Mouse (Mus musculus) limb, embryonic 15.5 days (tissue): ENCODE measurements around the gene Olfr1223. TPM values are rescaled to one million over a fixed set of nuclear protein-coding genes. Genes with fewer than 3 reads are reported as not detected.
"Not testable (repeated sequence)": the region's sequence is repeated elsewhere in the genome, so short reads cannot be mapped to it uniquely, and the experiment has no call there.

Experiments
- ATAC-seq: fragments of 200-750 bp; cut with Nextera tagmentation; 2 replicates; pipeline ENCODE4 v1.8.0; 2017; ENCODE audit warnings: low read depth, moderate TSS enrichment; ENCODE audit not compliant: insufficient number of reproducible peaks, low FRiP score, low TSS enrichment
- H3K27ac ChIP-seq: fragments of 300-500 bp; sonication (generic); 2 replicates; pipeline ENCODE4 v1.5.1; 2015; ENCODE audit warnings: moderate library complexity, mild to moderate bottlenecking, inconsistent platforms
- H3K27me3 ChIP-seq: fragments of 300-500 bp; sonication (generic); 2 replicates; pipeline ENCODE4 v1.6.1; 2015; ENCODE audit warnings: inconsistent platforms
- H3K36me3 ChIP-seq: fragments of 300-500 bp; sonication (generic); 2 replicates; pipeline ENCODE4 v1.6.1; 2015; ENCODE audit warnings: inconsistent platforms
- H3K4me1 ChIP-seq: fragments of 300-500 bp; sonication (generic); 2 replicates; pipeline ENCODE4 v1.6.1; 2015; ENCODE audit warnings: inconsistent platforms
- H3K4me2 ChIP-seq: fragments of 300-500 bp; sonication (generic); 2 replicates; pipeline ENCODE4 v1.6.1; 2015; ENCODE audit warnings: mild to moderate bottlenecking, inconsistent platforms
- H3K4me3 ChIP-seq: fragments of 300-500 bp; sonication (generic); 2 replicates; pipeline ENCODE4 v1.5.1; 2015; ENCODE audit warnings: mild to moderate bottlenecking, inconsistent platforms
- H3K9ac ChIP-seq: fragments of 300-500 bp; sonication (generic); 2 replicates; pipeline ENCODE4 v1.6.1; 2015; ENCODE audit warnings: inconsistent platforms
- H3K9me3 ChIP-seq: fragments of 300-500 bp; sonication (generic); 2 replicates; pipeline ENCODE4 v1.6.1; 2016; ENCODE audit warnings: inconsistent platforms
- WGBS: fragments of 180-500 bp; shearing (Covaris S2); methylation state at CpG from one replicate; pipeline ENCODE4 v1.1.7; 2015; 5-methylcytosine and 5-hydroxymethylcytosine counted together
- polyA plus RNA-seq: library from polyadenylated mRNA; unstranded; fragments of >200 nt; fragmentation: Nextera tagmentation; extraction: Ambion mirVana; gene quantifications from 2 replicates; pipeline ENCODE4 v1.2.1, GENCODE M21; 2015

Olfr1223 gene
- polyA plus RNA-seq = not detected in 2 replicates

GRCm38 (mm10) chr2:89151460-89151859, at the start of gene Olfr1223:
Gene Olfr1223, minus strand, starts transcription at chr2:89151560.
- H3K9ac ChIP-seq = no peak within 1 kb of the TSS
- H3K27ac ChIP-seq = no peak within 1 kb of the TSS
- no peak for ATAC-seq
- no peaks in the 10 kb centered on the region for H3K27me3 ChIP-seq
- WGBS = 69% methylated on average over 1 of the region's 1 CpGs
- H3K4me1 ChIP-seq = no peaks in the 10 kb centered on the region
- no peaks in the 10 kb centered on the region for H3K9me3 ChIP-seq
- no peak within 1 kb of the TSS for H3K4me3 ChIP-seq
- no peaks in the 10 kb centered on the region for H3K36me3 ChIP-seq
- no peak within 1 kb of the TSS for H3K4me2 ChIP-seq

GRCm38 (mm10) chr2:89199948-89200347, 48.6 kb upstream of the Olfr1223 start, which contains the start of gene Olfr1226:
Gene Olfr1226, minus strand, starts transcription at chr2:89200048.
- no peak for ATAC-seq
- Histone ChIP-seq H3K4me2 (no peak within 1 kb of the TSS), H3K27me3 (no peaks in the 10 kb centered on the region), H3K9me3 (no peaks in the 10 kb centered on the region), H3K4me3 (no peak within 1 kb of the TSS), H3K4me1 (no peaks in the 10 kb centered on the region), H3K9ac (no peak within 1 kb of the TSS), H3K27ac (no peak within 1 kb of the TSS), H3K36me3 (no peaks in the 10 kb centered on the region)
- WGBS = 63% methylated on average over 2 of the region's 2 CpGs

DNA sequence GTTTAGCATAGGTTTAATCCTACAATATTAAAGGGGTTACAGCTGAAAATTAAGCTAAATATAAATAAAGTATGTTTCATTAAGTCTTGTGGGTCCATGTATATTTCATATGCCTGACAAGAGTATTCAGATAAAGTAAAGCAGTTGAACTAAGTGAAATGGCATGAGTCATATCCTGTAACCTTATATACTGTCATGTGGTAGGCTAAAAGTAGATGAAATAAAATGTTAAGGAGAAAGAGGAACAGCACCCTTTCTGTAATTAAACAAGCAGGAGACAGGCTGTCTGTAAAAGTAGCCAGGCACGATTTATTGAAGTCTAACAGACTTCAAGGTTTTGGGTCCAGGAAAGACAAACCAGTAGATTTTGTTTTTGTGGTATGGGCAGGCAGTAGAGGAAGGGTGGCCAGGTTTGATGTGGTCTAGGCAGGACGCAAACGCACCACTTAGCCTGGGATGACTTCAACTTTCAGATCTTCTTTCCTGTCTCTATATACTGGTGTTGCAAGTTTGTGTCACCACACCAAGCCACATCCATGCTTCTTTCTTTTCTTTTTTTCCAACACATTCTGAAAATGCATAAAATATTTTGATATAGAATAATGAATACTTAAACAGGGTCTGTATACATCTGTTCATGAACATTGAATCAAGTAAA, 45.1 kb upstream of the Olfr1223 start:
- 59% methylated on average over 3 of the region's 3 CpGs for WGBS
- no peak overlapping the region for H3K27ac ChIP-seq

DNA sequence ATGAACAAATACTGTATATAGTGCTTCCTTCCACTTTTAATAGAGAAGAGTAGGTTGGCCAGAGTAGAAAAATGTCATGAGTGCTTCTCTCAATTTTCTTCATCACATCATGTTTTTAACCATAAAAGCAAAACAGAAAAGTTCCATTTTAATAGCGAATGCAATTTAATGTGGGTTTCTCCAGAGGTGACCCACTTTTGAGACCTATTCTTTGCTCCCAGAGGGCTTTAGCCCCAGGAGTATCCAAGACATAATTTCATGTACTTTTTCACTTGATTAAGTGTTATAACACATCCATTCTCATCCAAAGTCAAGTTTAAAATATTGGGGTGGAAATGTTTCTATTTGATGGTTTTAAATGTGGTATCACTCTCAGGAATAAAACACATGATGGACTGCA, 23.2 kb upstream of the Olfr1223 start, which contains the start of gene Olfr1225:
Gene Olfr1225, minus strand, starts transcription at position 101 of the 400 bp plus-strand sequence.
- Histone ChIP-seq H3K4me1 (no peaks in the 10 kb centered on the region), H3K9ac (no peak within 1 kb of the TSS), H3K9me3 (no peaks in the 10 kb centered on the region), H3K27me3 (no peaks in the 10 kb centered on the region), H3K4me3 (no peak within 1 kb of the TSS), H3K36me3 (no peaks in the 10 kb centered on the region), H3K4me2 (no peak within 1 kb of the TSS), H3K27ac (no peak within 1 kb of the TSS)
- 91% methylated on average over 1 of the region's 1 CpGs for WGBS
- no peak for ATAC-seq

More for the DNA sequence above, 45.1 kb upstream of the Olfr1223 start:
- Histone ChIP-seq H3K9me3 (no peaks in the 10 kb centered on the region), H3K4me2 (no peak overlapping the region), H3K4me1 (no peaks in the 10 kb centered on the region), H3K4me3 (no peak overlapping the region), H3K9ac (no peak overlapping the region), H3K36me3 (no peaks in the 10 kb centered on the region), H3K27me3 (no peaks in the 10 kb centered on the region)
- no peak for ATAC-seq

GRCm38 (mm10) chr2:89164711-89165110, 13.4 kb upstream of the Olfr1223 start:
- not testable (repeated sequence) for H3K4me1 ChIP-seq, H3K27ac ChIP-seq, H3K4me2 ChIP-seq, ATAC-seq, H3K27me3 ChIP-seq, H3K9me3 ChIP-seq, H3K4me3 ChIP-seq, H3K9ac ChIP-seq, H3K36me3 ChIP-seq
- 86% methylated on average over 4 of the region's 4 CpGs for WGBS

- not testable (repeated sequence) for H3K9ac ChIP-seq, H3K27ac ChIP-seq, H3K4me3 ChIP-seq, H3K4me2 ChIP-seq, H3K36me3 ChIP-seq, H3K27me3 ChIP-seq, ATAC-seq, H3K4me1 ChIP-seq, H3K9me3 ChIP-seq
- 92% methylated on average over 8 of the region's 8 CpGs for WGBS
Observed at GRCm38 (mm10) chr2:89163991-89164390, 12.6 kb upstream of the Olfr1223 start, which contains the start of gene Olfr1224-ps1. Gene Olfr1224-ps1, minus strand, starts transcription at chr2:89164091.

DNA sequence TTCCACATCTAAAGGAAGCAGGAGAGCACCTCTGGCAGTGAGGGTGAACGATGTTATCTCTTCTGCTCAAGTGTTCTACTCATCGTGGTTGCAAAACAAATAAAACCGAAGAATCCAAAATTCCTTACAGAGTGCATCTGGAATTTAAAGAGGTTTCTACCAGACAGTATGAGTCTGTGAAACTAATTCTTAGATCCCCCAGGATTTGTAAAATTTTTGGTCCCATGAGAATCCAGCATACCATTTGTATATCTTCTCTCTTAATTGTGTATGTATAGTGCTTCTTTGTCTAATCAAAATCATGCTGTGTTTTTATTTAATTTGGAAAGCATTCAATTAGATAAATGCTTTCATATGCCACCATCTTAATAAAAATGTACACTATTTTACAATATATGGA, 18.4 kb downstream of the Olfr1223 start, which contains the start of gene Olfr1222:
Gene Olfr1222, minus strand, starts transcription at position 101 of the 400 bp plus-strand sequence.
- H3K36me3 ChIP-seq = no peaks in the 10 kb centered on the region
- H3K4me1 ChIP-seq = no peaks in the 10 kb centered on the region
- 79% methylated on average over 3 of the region's 3 CpGs for WGBS
- ATAC-seq = no peak
- H3K9me3 ChIP-seq = no peaks in the 10 kb centered on the region
- no peaks in the 10 kb centered on the region for H3K27me3 ChIP-seq
- H3K4me2 ChIP-seq = no peak within 1 kb of the TSS
- no peak within 1 kb of the TSS for H3K27ac ChIP-seq
- H3K9ac ChIP-seq = no peak within 1 kb of the TSS
- no peak within 1 kb of the TSS for H3K4me3 ChIP-seq

DNA sequence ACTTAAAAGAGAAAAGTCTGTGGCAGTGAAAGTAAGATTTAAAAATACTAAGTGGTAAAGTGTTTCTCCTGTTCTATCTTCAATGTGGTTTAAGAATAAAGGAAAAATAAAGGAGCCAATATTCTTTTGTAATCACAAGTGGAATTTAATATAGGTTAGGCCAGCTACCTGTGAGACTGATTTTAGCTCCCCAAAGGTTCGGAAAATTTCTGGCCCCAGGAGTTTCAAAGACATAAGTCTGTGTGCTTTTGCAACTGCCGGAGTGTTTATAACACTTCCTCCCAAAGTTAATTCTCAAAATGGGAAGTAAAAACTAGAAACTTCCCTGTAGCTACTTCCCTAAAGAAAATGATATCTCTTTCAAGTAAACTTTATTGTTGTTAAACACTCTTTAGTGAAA, 34.2 kb downstream of the Olfr1223 start, which contains the start of gene Olfr1221:
Gene Olfr1221, minus strand, starts transcription at position 101 of the 400 bp plus-strand sequence.
- H3K36me3 ChIP-seq = no peaks in the 10 kb centered on the region
- H3K9ac ChIP-seq = no peak within 1 kb of the TSS
- no peaks in the 10 kb centered on the region for H3K27me3 ChIP-seq
- ATAC-seq = no peak
- H3K27ac ChIP-seq = no peak within 1 kb of the TSS
- H3K4me2 ChIP-seq = no peak within 1 kb of the TSS
- no peaks in the 10 kb centered on the region for H3K4me1 ChIP-seq
- H3K9me3 ChIP-seq = no peaks in the 10 kb centered on the region
- H3K4me3 ChIP-seq = no peak within 1 kb of the TSS
- WGBS = 69% methylated on average over 2 of the region's 2 CpGs

DNA sequence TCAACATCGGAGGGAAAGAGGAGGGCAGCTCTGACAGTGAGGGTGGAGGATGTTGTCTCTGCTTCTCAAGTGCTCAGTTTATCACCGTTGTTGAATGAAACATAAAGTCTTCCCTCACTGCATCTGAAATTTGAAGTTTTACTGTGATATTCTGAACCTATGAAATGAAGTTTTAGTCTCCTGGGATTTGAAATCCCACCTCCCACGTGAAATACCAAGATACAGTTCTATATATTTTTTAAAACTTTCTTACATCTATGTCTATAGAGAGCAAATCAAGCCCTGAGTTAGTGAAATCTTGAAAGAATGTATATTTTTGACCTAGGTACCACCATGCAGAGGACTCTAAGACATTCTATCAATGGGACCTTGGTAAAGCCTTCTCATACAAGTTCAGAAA, 44.6 kb downstream of the Olfr1223 start, which contains the start of gene Olfr1220:
Gene Olfr1220, minus strand, starts transcription at position 101 of the 400 bp plus-strand sequence.
- Histone ChIP-seq H3K4me2 (no peak within 1 kb of the TSS), H3K27me3 (no peaks in the 10 kb centered on the region), H3K9me3 (no peaks in the 10 kb centered on the region), H3K9ac (no peak within 1 kb of the TSS), H3K4me1 (no peaks in the 10 kb centered on the region), H3K4me3 (no peak within 1 kb of the TSS), H3K27ac (no peak within 1 kb of the TSS), H3K36me3 (no peaks in the 10 kb centered on the region)
- WGBS = 74% methylated on average over 3 of the region's 3 CpGs
- ATAC-seq = no peak

- no peak for ATAC-seq
- Histone ChIP-seq H3K9ac (no peak overlapping the region), H3K9me3 (no peaks in the 10 kb centered on the region)
Observed at GRCm38 (mm10) chr2:89105651-89106050, 45.7 kb downstream of the Olfr1223 start.

DNA sequence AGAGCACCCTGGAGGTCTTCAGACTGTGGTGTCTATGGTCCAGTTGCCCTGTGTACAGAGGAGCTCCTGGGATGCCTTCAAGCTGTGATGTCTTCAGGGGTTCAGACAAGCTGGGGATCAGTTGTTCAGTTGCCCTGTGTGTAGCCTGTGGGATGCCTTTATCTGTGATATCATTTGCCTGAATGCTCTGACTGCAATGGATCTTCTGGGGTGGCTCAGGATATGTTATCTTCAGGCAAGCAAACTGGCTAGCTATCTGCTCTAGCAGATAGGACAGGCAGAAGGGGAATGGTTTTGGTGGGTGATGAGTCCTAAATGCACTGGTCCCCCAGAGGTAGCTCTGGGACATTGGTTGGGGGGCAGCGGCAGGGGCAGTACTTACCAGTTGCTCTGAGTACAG, 57.5 kb downstream of the Olfr1223 start:
- WGBS = 80% methylated on average over 1 of the region's 1 CpGs
- ATAC-seq = no peak
- no peak overlapping the region for H3K9ac ChIP-seq

More at GRCm38 (mm10) chr2:89105651-89106050, 45.7 kb downstream of the Olfr1223 start:
- no peak overlapping the region for H3K4me2 ChIP-seq
- H3K4me3 ChIP-seq = no peak overlapping the region
- no peaks in the 10 kb centered on the region for H3K36me3 ChIP-seq
- no peaks in the 10 kb centered on the region for H3K4me1 ChIP-seq
- H3K27ac ChIP-seq = no peak overlapping the region
- H3K27me3 ChIP-seq = no peaks in the 10 kb centered on the region

More for the DNA sequence above, 57.5 kb downstream of the Olfr1223 start:
- Histone ChIP-seq H3K9me3 (no peaks in the 10 kb centered on the region), H3K27me3 (no peaks in the 10 kb centered on the region), H3K27ac (no peak overlapping the region), H3K4me2 (no peak overlapping the region), H3K4me3 (no peak overlapping the region), H3K4me1 (no peaks in the 10 kb centered on the region), H3K36me3 (no peaks in the 10 kb centered on the region)
